Mouse (Mus musculus): ENCODE results near the gene Endou. TPM values are rescaled to one million over a fixed set of nuclear protein-coding genes. Genes with fewer than 3 reads are reported as not detected.

Endou gene
- total and polyA plus RNA-seq, 2 experiments from 2014 or later: 0.10 to 0.44 TPM

GRCm38 (mm10) chr15:97773961-97774370, 42.8 kb upstream of the Endou start:
- Histone ChIP-seq H3K36me3 (ENCODE audit: insufficient read depth, low read length) (no peaks in the 10 kb centered on the region), H3K27ac (peak overlapping the region; percentile 26; the same call in 1 of the 2 replicates), H3K9ac (replicated peaks; ENCODE audit: low read length) (no peak overlapping the region), H3K4me1 (ENCODE audit: insufficient read depth, low read length) (no peaks in the 10 kb centered on the region), H3K9me3 (ENCODE audit: low read length) (no peaks in the 10 kb centered on the region), H3K4me3 (ENCODE audit: low read length) (no peak overlapping the region), H3K27me3 (ENCODE audit: insufficient read depth, low read length) (no peaks in the 10 kb centered on the region), H3K4me2 (ENCODE audit: low read depth, low read length) (no peak overlapping the region)
- TF ChIP-seq CTCF (IDR thresholded peaks at IDR 0.05; ENCODE audit: low read depth): no peak
- ATAC-seq (no peak), DNase-seq (ENCODE audit: low spot score) (no peak)
- WGBS: 64% methylated on average over 5 of the region's 5 CpGs

- Histone ChIP-seq H3K9me3 (ENCODE audit: low read length) (no peaks in the 10 kb centered on the region), H3K9ac (replicated peaks; ENCODE audit: low read length) (no peak overlapping the region), H3K4me1 (ENCODE audit: insufficient read depth, low read length) (peaks cover 2% of the 10 kb centered on the region; the same call in 1 of the 2 replicates), H3K27me3 (ENCODE audit: insufficient read depth, low read length) (no peaks in the 10 kb centered on the region), H3K4me3 (ENCODE audit: low read length) (no peak overlapping the region), H3K4me2 (ENCODE audit: low read depth, low read length) (no peak overlapping the region), H3K27ac (no peak overlapping the region), H3K36me3 (ENCODE audit: insufficient read depth, low read length) (no peaks in the 10 kb centered on the region)
- no peak for TF ChIP-seq CTCF (IDR thresholded peaks at IDR 0.05; ENCODE audit: low read depth)
- DNase-seq (ENCODE audit: low spot score) (no peak), ATAC-seq (0 out of 2 replicates have a peak, but pooled peaks have one; percentile 18)
- WGBS: 26% methylated on average over 5 of the region's 5 CpGs
These were observed 42.0 kb upstream of the Endou start for GRCm38 (mm10) chr15:97773108-97773507.

GRCm38 (mm10) chr15:97770280-97770679, 39.1 kb upstream of the Endou start:
- H3K27ac ChIP-seq: no peak overlapping the region
- ATAC-seq (no peak), DNase-seq (ENCODE audit: low spot score) (no peak)
- no peak overlapping the region for H3K9ac ChIP-seq (replicated peaks; ENCODE audit: low read length)
- WGBS: 78% methylated on average over 8 of the region's 8 CpGs
- H3K9me3 ChIP-seq (ENCODE audit: low read length): no peaks in the 10 kb centered on the region
- H3K27me3 ChIP-seq (ENCODE audit: insufficient read depth, low read length): no peaks in the 10 kb centered on the region
- no peak overlapping the region for H3K4me3 ChIP-seq (ENCODE audit: low read length)
- no peak overlapping the region for H3K4me2 ChIP-seq (ENCODE audit: low read depth, low read length)
- H3K36me3 ChIP-seq (ENCODE audit: insufficient read depth, low read length): no peaks in the 10 kb centered on the region
- TF ChIP-seq CTCF (IDR thresholded peaks at IDR 0.05; ENCODE audit: low read depth): no peak
- H3K4me1 ChIP-seq (ENCODE audit: insufficient read depth, low read length): peaks cover 20% of the 10 kb centered on the region

GRCm38 (mm10) chr15:97768192-97768591, 37.1 kb upstream of the Endou start:
- H3K27ac ChIP-seq: peak overlapping the region; percentile 78
- ATAC-seq: peak; percentile 39; the same call in 1 of the 2 replicates
- peak overlapping the region; percentile 51 for H3K4me3 ChIP-seq (ENCODE audit: low read length)
- H3K27me3 ChIP-seq (ENCODE audit: insufficient read depth, low read length): no peaks in the 10 kb centered on the region
- WGBS: 3% methylated on average over 18 of the region's 18 CpGs
- peak overlapping the region; percentile 95 for H3K4me2 ChIP-seq (ENCODE audit: low read depth, low read length)
- no peaks in the 10 kb centered on the region for H3K9me3 ChIP-seq (ENCODE audit: low read length)
- TF ChIP-seq CTCF (IDR thresholded peaks at IDR 0.05; ENCODE audit: low read depth): peak; percentile 53
- peak overlapping the region; percentile 63 for H3K9ac ChIP-seq (replicated peaks; ENCODE audit: low read length)
- peaks cover 30% of the 10 kb centered on the region for H3K4me1 ChIP-seq (ENCODE audit: insufficient read depth, low read length)
- peak; percentile 67 for DNase-seq (ENCODE audit: low spot score)
- H3K36me3 ChIP-seq (ENCODE audit: insufficient read depth, low read length): no peaks in the 10 kb centered on the region

GRCm38 (mm10) chr15:97767280-97768186, 36.4 kb upstream of the Endou start, which contains the start of gene Rapgef3:
Gene Rapgef3 (minus strand): TSS chr15:97767972.
- 1% methylated on average over 41 of the region's 44 CpGs for WGBS
- peak; percentile 86 for ATAC-seq
- Histone ChIP-seq H3K27ac (peak within 1 kb of the TSS; percentile 78), H3K9ac (replicated peaks; ENCODE audit: low read length) (peak within 1 kb of the TSS; percentile 63), H3K9me3 (ENCODE audit: low read length) (no peaks in the 10 kb centered on the region), H3K4me2 (ENCODE audit: low read depth, low read length) (peak within 1 kb of the TSS; percentile 95), H3K4me1 (ENCODE audit: insufficient read depth, low read length) (peaks cover 30% of the 10 kb centered on the region), H3K27me3 (ENCODE audit: insufficient read depth, low read length) (no peaks in the 10 kb centered on the region), H3K4me3 (ENCODE audit: low read length) (peak within 1 kb of the TSS; percentile 51), H3K36me3 (ENCODE audit: insufficient read depth, low read length) (no peaks in the 10 kb centered on the region)
- DNase-seq (ENCODE audit: low spot score): peak; percentile 85
- peak; percentile 77 for TF ChIP-seq CTCF (IDR thresholded peaks at IDR 0.05; ENCODE audit: low read depth)

DNA sequence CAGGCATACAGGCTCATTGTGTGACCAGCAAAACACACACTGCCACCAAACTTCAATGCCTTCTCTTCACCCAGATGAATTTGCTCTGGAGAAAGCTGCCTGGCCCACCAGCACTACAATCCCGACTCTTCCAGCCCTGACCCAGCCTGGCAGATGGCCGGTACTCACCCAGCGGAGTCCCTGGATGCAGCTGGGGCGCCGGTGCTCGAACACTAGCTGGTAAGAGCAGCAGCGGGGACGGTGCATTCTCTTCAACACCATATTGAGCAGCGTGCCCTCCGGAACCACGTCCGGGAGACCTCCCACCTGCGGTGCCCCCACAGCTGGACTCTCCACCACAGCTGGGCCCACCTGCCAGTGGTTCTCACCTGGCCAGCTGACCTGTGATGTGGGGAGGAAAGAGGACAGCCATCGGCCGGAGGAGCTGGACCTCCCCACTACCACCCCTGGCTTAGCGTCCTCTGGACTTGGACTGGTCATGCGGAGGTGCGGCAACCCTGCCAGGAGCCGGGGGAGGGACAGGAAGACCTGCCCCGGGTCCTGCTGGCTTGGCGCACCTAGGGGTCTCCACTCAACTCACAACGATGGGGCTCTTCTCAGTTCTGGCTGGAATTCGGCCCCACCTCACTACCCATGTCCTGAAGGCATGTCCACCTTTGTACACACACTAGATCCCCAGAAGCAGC, 35.6 kb upstream of the Endou start:
- H3K9me3 ChIP-seq (ENCODE audit: low read length): no peaks in the 10 kb centered on the region
- peak overlapping the region; percentile 78 for H3K27ac ChIP-seq
- peak overlapping the region; percentile 63 for H3K9ac ChIP-seq (replicated peaks; ENCODE audit: low read length)
- peak; percentile 11; the same call in 1 of the 2 replicates for ATAC-seq
- H3K4me1 ChIP-seq (ENCODE audit: insufficient read depth, low read length): peaks cover 30% of the 10 kb centered on the region
- peak overlapping the region; percentile 51 for H3K4me3 ChIP-seq (ENCODE audit: low read length)
- H3K4me2 ChIP-seq (ENCODE audit: low read depth, low read length): peak overlapping the region; percentile 95
- WGBS: 3% methylated on average over 23 of the region's 23 CpGs
- H3K36me3 ChIP-seq (ENCODE audit: insufficient read depth, low read length): no peaks in the 10 kb centered on the region
- no peak for TF ChIP-seq CTCF (IDR thresholded peaks at IDR 0.05; ENCODE audit: low read depth)
- no peaks in the 10 kb centered on the region for H3K27me3 ChIP-seq (ENCODE audit: insufficient read depth, low read length)
- DNase-seq (ENCODE audit: low spot score): no peak

Measured in hindbrain, postnatal 0 days (tissue).